Mouse (Mus musculus) frontal cortex, adult 2 months (tissue): ENCODE data around the gene Dnmt3a. TPM values are rescaled to one million over a fixed set of nuclear protein-coding genes. Genes with fewer than 3 reads are reported as not detected.

ENCODE experiments used
- DNase-seq, 2 experiments: peaks; one replicate each; pipeline ENCODE4 v3.0.0; 2022; ENCODE audit warnings: low spot score in 1 of 2; ENCODE audit errors: extremely low spot score in 1 of 2
- polyA plus RNA-seq: library from polyadenylated mRNA; depleted of rRNA; stranded (reverse); fragments of >200 nt; gene quantifications from 2 replicates; pipeline ENCODE4 v1.2.3, GENCODE M21; 2012; rRNA removed

Dnmt3a gene
- polyA plus RNA-seq, result 42.5 and 44.7 TPM in 2 replicates

- DNase-seq, result no peak
These were observed at the start of gene Dnmt3a for GRCm38 (mm10) chr12:3805852-3806251. Dnmt3a (plus strand) TSS chr12:3806007.

GRCm38 (mm10) chr12:3756216-3756615, 49.6 kb upstream of the Dnmt3a start:
- DNase-seq, result no peak

GRCm38 (mm10) chr12:3758127-3758526, 47.7 kb upstream of the Dnmt3a start:
- DNase-seq, result no peak

- DNase-seq, result no peak
These were observed 46.4 kb upstream of the Dnmt3a start for GRCm38 (mm10) chr12:3759419-3759818.

- DNase-seq, result no peak
These were observed 44.8 kb upstream of the Dnmt3a start for GRCm38 (mm10) chr12:3760876-3761590.

- DNase-seq, result no peak
These were observed 44.1 kb upstream of the Dnmt3a start for GRCm38 (mm10) chr12:3761591-3762295.

- DNase-seq, result no peak
These were observed 41.5 kb upstream of the Dnmt3a start for GRCm38 (mm10) chr12:3764191-3764804.

- no peak for DNase-seq
These were observed 38.4 kb upstream of the Dnmt3a start for GRCm38 (mm10) chr12:3767360-3767759.

- DNase-seq, result no peak
These were observed 37.4 kb upstream of the Dnmt3a start for GRCm38 (mm10) chr12:3768391-3768790.

GRCm38 (mm10) chr12:3770546-3770945, 35.3 kb upstream of the Dnmt3a start:
- DNase-seq, result no peak

GRCm38 (mm10) chr12:3771080-3771479, 34.7 kb upstream of the Dnmt3a start:
- DNase-seq, result no peak

- peak; percentile 47 to 70 for DNase-seq
These were observed 32.2 kb upstream of the Dnmt3a start for GRCm38 (mm10) chr12:3773643-3774042.

GRCm38 (mm10) chr12:3776015-3776414, 29.8 kb upstream of the Dnmt3a start:
- DNase-seq, result no peak

GRCm38 (mm10) chr12:3777682-3778081, 28.1 kb upstream of the Dnmt3a start:
- DNase-seq, result no peak

- no peak for DNase-seq
These were observed 27.5 kb upstream of the Dnmt3a start for GRCm38 (mm10) chr12:3778286-3778685.

- DNase-seq, result no peak
These were observed 26.2 kb upstream of the Dnmt3a start for GRCm38 (mm10) chr12:3779639-3780038.

GRCm38 (mm10) chr12:3780405-3780891, 25.4 kb upstream of the Dnmt3a start:
- peak in 1 of 2 experiments; percentile 69 for DNase-seq

- no peak for DNase-seq
These were observed 24.8 kb upstream of the Dnmt3a start for GRCm38 (mm10) chr12:3780931-3781471.

GRCm38 (mm10) chr12:3781482-3781881, 24.3 kb upstream of the Dnmt3a start:
- DNase-seq, result peak; percentile 66 to 88

- no peak for DNase-seq
These were observed 22.5 kb upstream of the Dnmt3a start for GRCm38 (mm10) chr12:3783196-3783825.

- DNase-seq, result no peak
These were observed 21.5 kb upstream of the Dnmt3a start for GRCm38 (mm10) chr12:3784258-3784657.
